Mouse (Mus musculus) small intestine, adult 2 months (tissue): ENCODE measurements around the gene Omp. TPM values are rescaled to one million over a fixed set of nuclear protein-coding genes. Genes with fewer than 3 reads are reported as not detected.

Experiments used
- H3K27ac ChIP-seq: fragments of 200-500 bp; 2 replicates; pipeline ENCODE4 v1.5.1; 2012; ENCODE audit warnings: low read depth, low read length, control low read depth, inconsistent platforms; ENCODE audit not compliant: insufficient read depth
- H3K27me3 ChIP-seq: fragments of 200-500 bp; 2 replicates; pipeline ENCODE4 v1.6.1; 2012; ENCODE audit warnings: mild to moderate bottlenecking, moderate library complexity, low read length, inconsistent platforms; ENCODE audit not compliant: control insufficient read depth, insufficient read depth
- H3K36me3 ChIP-seq: fragments of 200-500 bp; 2 replicates; pipeline ENCODE4 v1.6.1; 2012; ENCODE audit warnings: mild to moderate bottlenecking, low read length, control low read depth, inconsistent platforms; ENCODE audit not compliant: control insufficient read depth, insufficient read depth
- H3K4me1 ChIP-seq: fragments of 200-500 bp; 2 replicates; pipeline ENCODE4 v1.6.1; 2012; ENCODE audit warnings: low read length, inconsistent platforms, mixed read lengths; ENCODE audit not compliant: control insufficient read depth, insufficient read depth, insufficient read length
- H3K4me3 ChIP-seq: fragments of 200-500 bp; 2 replicates; pipeline ENCODE4 v1.5.1; 2012; ENCODE audit warnings: low read depth, mild to moderate bottlenecking, control low read depth, inconsistent platforms, low read length, moderate library complexity
- CTCF ChIP-seq: fragments of 200-500 bp; IDR thresholded peaks from 2 replicates; pipeline ENCODE4 v1.5.1; 2012; ENCODE audit warnings: low read depth, mild to moderate bottlenecking, control low read depth, inconsistent platforms, low read length, moderate library complexity, mixed read lengths; ENCODE audit not compliant: insufficient replicate concordance, insufficient read length; ENCODE audit errors: extremely low read depth
- POLR2A ChIP-seq: fragments of 200-500 bp; IDR thresholded peaks from 2 replicates; pipeline ENCODE4 v1.6.1; 2012; ENCODE audit warnings: low read depth, mild to moderate bottlenecking, control low read depth, inconsistent platforms, low read length, moderate library complexity
- WGBS: fragments of 180-500 bp; shearing (Covaris S2); methylation state at CpG from one replicate; pipeline ENCODE4 v1.1.7; 2018; 5-methylcytosine and 5-hydroxymethylcytosine counted together
- polyA plus RNA-seq: library from polyadenylated mRNA; depleted of rRNA; stranded (reverse); fragments of >200 nt; gene quantifications from 2 replicates; pipeline ENCODE4 v1.2.3, GENCODE M21; 2012; rRNA removed

Omp gene
- 0.65 and 1.4 TPM in 2 replicates for polyA plus RNA-seq

GRCm38 (mm10) chr7:98145402-98145801, at the start of gene Omp:
Omp (minus strand) TSS chr7:98145502.
- H3K4me1 ChIP-seq: peaks cover 12% of the 10 kb centered on the region
- H3K36me3 ChIP-seq: peaks cover 5% of the 10 kb centered on the region; the same call in 1 of the 2 replicates
- no peak within 1 kb of the TSS for H3K4me3 ChIP-seq
- TF ChIP-seq CTCF (no peak), POLR2A (no peak)
- 80% methylated on average over 5 of the region's 5 CpGs for WGBS
- H3K27ac ChIP-seq: no peak within 1 kb of the TSS
- H3K27me3 ChIP-seq: no peaks in the 10 kb centered on the region

GRCm38 (mm10) chr7:98194026-98194792, 48.9 kb upstream of the Omp start:
- WGBS: 1% methylated on average over 61 of the region's 61 CpGs
- H3K27ac ChIP-seq: no peak overlapping the region
- no peaks in the 10 kb centered on the region for H3K27me3 ChIP-seq
- TF ChIP-seq POLR2A: no peak
- TF ChIP-seq CTCF: no peak
- H3K4me1 ChIP-seq: peaks cover 29% of the 10 kb centered on the region
- H3K4me3 ChIP-seq: peak overlapping the region; percentile 59
- no peaks in the 10 kb centered on the region for H3K36me3 ChIP-seq

DNA sequence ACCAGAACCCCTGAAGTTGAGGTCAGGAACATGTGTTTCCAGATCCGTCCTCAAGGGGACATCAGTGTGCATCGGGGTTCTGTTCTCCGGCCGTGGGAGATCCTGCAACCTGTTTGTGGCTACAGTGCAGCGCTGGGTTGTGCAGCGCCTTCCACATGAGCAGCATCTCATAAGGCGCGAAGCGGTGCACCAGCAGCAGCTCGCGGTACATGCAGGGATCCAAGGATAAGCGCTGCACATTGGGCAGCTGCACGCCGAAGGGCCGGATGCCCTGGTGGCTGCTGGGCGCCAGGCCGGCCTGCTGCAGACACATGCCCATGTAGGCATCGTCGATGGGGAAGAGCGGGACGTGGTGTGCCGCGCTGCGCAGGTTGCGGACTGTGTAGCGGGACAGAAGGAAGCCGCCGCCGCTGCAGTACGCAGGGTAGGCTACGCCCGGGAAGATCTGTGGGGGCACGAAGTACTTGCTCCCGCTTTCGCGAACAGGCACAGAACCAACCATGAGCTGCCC, 48.3 kb upstream of the Omp start:
- Histone ChIP-seq H3K27me3 (no peaks in the 10 kb centered on the region), H3K4me3 (peak overlapping the region; percentile 59), H3K4me1 (peaks cover 29% of the 10 kb centered on the region), H3K27ac (no peak overlapping the region), H3K36me3 (no peaks in the 10 kb centered on the region)
- TF ChIP-seq POLR2A: no peak
- TF ChIP-seq CTCF: peak; percentile 60; the same call in 1 of the 2 replicates
- 4% methylated on average over 36 of the region's 36 CpGs for WGBS

DNA sequence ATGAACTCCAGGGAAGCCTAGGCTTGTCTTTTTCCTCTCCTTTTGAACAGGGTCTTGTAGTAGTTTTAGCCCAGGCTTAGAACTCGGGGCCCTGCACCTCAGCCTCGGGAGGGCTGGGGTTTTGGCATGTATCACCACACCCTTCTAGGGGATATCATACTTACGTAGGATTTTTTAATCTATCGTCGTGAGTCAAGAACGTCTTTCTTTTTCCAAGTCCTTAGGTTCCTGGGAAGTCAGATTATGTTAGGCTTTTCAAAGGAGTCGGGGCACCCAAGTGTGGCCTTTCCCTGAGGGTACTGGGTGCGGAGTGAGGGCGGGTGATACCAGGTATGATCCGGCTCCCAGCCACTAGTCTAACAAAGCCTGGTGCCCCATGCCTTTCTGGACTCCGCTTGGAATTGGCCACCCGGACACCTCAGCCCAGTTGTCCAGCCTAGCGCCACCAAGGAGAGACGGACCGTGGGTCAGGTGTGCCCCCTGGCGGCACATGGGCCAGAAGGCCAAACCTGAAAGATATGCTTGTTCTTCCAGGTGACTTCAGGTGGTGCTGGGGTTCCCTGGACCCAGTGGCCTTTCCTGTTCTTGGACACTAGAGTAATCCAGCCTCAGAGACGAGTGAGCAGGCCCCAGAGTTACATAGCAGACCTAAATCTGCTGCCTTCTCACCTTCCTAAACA, 46.4 kb upstream of the Omp start:
- WGBS: 75% methylated on average over 17 of the region's 17 CpGs
- Histone ChIP-seq H3K4me1 (peaks cover 29% of the 10 kb centered on the region), H3K27ac (no peak overlapping the region), H3K36me3 (no peaks in the 10 kb centered on the region), H3K27me3 (no peaks in the 10 kb centered on the region), H3K4me3 (no peak overlapping the region)
- TF ChIP-seq POLR2A (no peak), CTCF (peak; percentile 48; the same call in 1 of the 2 replicates)

DNA sequence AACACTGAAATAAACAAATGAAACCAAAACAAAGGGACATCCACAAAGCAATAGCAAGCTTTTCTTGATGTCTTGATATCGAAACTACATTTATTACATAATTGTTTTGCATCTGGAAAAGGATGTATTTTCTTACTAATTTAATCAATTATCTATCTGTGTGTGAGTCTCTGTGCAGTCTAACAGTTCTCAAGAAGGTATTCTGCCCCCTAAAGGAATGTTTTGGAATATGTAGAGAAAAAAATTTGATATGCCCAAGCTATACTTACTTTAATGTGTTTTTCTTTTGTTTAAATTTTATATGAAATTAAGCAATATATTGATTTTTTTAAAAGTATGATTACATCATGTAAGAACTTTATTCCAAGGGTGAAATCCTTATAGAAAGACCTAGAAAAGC, 45.3 kb upstream of the Omp start:
- Histone ChIP-seq H3K4me3 (no peak overlapping the region), H3K27me3 (no peaks in the 10 kb centered on the region), H3K27ac (no peak overlapping the region), H3K4me1 (peaks cover 22% of the 10 kb centered on the region), H3K36me3 (no peaks in the 10 kb centered on the region)
- WGBS: 72% methylated on average over 1 of the region's 1 CpGs
- TF ChIP-seq POLR2A (no peak), CTCF (no peak)

DNA sequence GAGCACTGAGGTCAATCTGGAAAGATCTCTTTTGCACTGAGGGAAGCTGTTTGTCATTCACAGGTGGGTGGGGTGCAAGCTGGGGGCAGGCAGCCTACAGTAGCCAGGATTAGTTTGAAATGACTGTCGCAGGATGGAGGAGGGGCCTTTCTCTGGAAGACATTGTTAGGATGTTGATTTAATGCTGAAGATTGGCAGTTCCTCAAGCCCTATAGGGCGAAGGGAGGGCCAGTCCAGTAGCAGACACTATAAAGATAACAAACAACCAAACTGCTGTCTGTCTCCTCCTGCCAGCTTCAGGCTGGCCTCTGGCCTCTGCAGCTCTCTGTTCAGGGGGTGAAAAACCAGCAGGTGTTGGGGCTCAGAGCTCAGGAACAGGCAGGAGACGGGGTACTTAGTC, 44.4 kb upstream of the Omp start:
- TF ChIP-seq POLR2A (no peak), CTCF (no peak)
- 14% methylated on average over 3 of the region's 3 CpGs for WGBS
- no peaks in the 10 kb centered on the region for H3K36me3 ChIP-seq
- H3K4me3 ChIP-seq: no peak overlapping the region
- H3K27me3 ChIP-seq: no peaks in the 10 kb centered on the region
- H3K4me1 ChIP-seq: peaks cover 23% of the 10 kb centered on the region
- H3K27ac ChIP-seq: no peak overlapping the region

DNA sequence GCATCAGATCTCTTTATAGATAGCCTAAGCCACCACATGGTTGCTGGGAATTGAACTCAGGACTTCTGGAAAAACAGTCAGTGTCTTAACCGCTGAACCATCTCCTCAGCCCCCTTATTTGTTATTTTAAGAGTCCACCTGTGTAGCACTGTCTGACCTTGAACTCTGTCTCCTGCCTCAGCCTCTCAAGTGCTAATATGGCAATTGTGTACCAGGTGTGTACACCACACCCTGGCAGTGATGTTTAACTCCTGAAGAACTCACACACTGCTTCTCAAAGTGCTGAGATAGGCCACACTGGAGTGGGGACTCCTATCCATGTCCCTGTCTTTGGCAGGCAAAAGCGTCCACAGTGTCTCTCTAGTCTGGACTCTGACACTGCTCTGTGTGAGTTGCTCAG, 43.4 kb upstream of the Omp start:
- WGBS: 90% methylated on average over 2 of the region's 2 CpGs
- H3K36me3 ChIP-seq: no peaks in the 10 kb centered on the region
- H3K27ac ChIP-seq: no peak overlapping the region
- H3K4me3 ChIP-seq: no peak overlapping the region
- H3K4me1 ChIP-seq: peaks cover 15% of the 10 kb centered on the region
- TF ChIP-seq CTCF (no peak), POLR2A (no peak)
- H3K27me3 ChIP-seq: no peaks in the 10 kb centered on the region
